Mouse (Mus musculus): ENCODE measurements at regions not wholly inside any gene's neighbourhood (a gene's known extent, or its start where the extent isn't known, plus 50 kb on each side); places are given as distances from the start of the nearest gene placed in this dataset.

DNA sequence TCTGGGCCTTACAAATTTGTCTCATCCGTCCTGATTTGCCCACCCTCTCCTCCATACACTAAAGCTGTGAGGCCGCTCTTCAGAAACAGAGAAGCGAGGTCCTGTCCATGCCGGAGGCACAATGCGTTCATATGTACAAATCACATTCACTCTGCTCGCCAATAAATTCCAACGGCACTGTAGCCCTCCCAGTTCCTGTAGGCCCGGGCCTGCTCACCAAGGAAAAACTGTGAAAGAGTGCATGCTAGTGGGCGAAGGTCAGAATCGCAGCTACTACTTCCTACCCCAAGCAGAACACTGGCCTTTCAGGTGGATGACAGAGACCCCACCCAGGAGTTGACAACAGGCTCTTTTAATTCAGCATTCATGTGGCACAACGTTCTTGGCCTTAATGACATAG, 278.7 kb downstream of the Insig2 start:
- TF ChIP-seq CTCF (IDR thresholded peaks at IDR 0.05; ENCODE audit: low read depth) (peak; percentile 53), EP300 (optimal IDR thresholded peaks at IDR 0.05) (no peak)

Data from stomach, postnatal 0 days (tissue).